Mouse (Mus musculus): ENCODE measurements at regions not wholly inside any gene's neighbourhood (a gene's known extent, or its start where the extent isn't known, plus 50 kb on each side); places are given as distances from the start of the nearest gene placed in this dataset.

GRCm38 (mm10) chr13:72289093-72289501 lies 325.6 kb upstream of the Irx1 start:
- H3K4me3 ChIP-seq (ENCODE audit: low read depth, low read length) = no peak overlapping the region
- TF ChIP-seq CTCF (IDR thresholded peaks at IDR 0.05; ENCODE audit: low read depth) = peak; percentile 23; the same call in 1 of the 2 replicates
- no peak overlapping the region for H3K9ac ChIP-seq
- H3K27me3 ChIP-seq (ENCODE audit: insufficient read depth, low read length) = peaks cover 59% of the 10 kb centered on the region
- H3K27ac ChIP-seq (ENCODE audit: low read depth, low read length) = no peak overlapping the region
- H3K9me3 ChIP-seq (ENCODE audit: low read length) = no peaks in the 10 kb centered on the region
- no peaks in the 10 kb centered on the region for H3K4me1 ChIP-seq (ENCODE audit: insufficient read depth)
- WGBS = 4% methylated on average over 10 of the region's 10 CpGs
- ATAC-seq (no peak), DNase-seq (no peak)
- no peak overlapping the region for H3K4me2 ChIP-seq (ENCODE audit: low read depth)
- H3K36me3 ChIP-seq (ENCODE audit: insufficient read depth) = no peaks in the 10 kb centered on the region

GRCm38 (mm10) chr13:72292361-72292760 lies 328.8 kb upstream of the Irx1 start:
- Histone ChIP-seq H3K27me3 (ENCODE audit: insufficient read depth, low read length) (peaks cover 84% of the 10 kb centered on the region), H3K27ac (ENCODE audit: low read depth, low read length) (no peak overlapping the region), H3K4me3 (ENCODE audit: low read depth, low read length) (no peak overlapping the region), H3K4me1 (ENCODE audit: insufficient read depth) (no peaks in the 10 kb centered on the region), H3K9ac (no peak overlapping the region), H3K9me3 (ENCODE audit: low read length) (no peaks in the 10 kb centered on the region), H3K4me2 (ENCODE audit: low read depth) (no peak overlapping the region), H3K36me3 (ENCODE audit: insufficient read depth) (no peaks in the 10 kb centered on the region)
- DNase-seq (peak; percentile 58), ATAC-seq (peak; percentile 50; the same call in 1 of the 2 replicates)
- 3% methylated on average over 14 of the region's 14 CpGs for WGBS
- peak; percentile 40; the same call in 1 of the 2 replicates for TF ChIP-seq CTCF (IDR thresholded peaks at IDR 0.05; ENCODE audit: low read depth)

GRCm38 (mm10) chr13:72293059-72293694 lies 329.7 kb upstream of the Irx1 start:
- H3K27ac ChIP-seq (ENCODE audit: low read depth, low read length) = no peak overlapping the region
- peaks cover 86% of the 10 kb centered on the region for H3K27me3 ChIP-seq (ENCODE audit: insufficient read depth, low read length)
- DNase-seq (no peak), ATAC-seq (no peak)
- H3K4me1 ChIP-seq (ENCODE audit: insufficient read depth) = no peaks in the 10 kb centered on the region
- H3K9me3 ChIP-seq (ENCODE audit: low read length) = no peaks in the 10 kb centered on the region
- H3K9ac ChIP-seq = no peak overlapping the region
- H3K4me3 ChIP-seq (ENCODE audit: low read depth, low read length) = no peak overlapping the region
- H3K4me2 ChIP-seq (ENCODE audit: low read depth) = no peak overlapping the region
- H3K36me3 ChIP-seq (ENCODE audit: insufficient read depth) = no peaks in the 10 kb centered on the region
- TF ChIP-seq CTCF (IDR thresholded peaks at IDR 0.05; ENCODE audit: low read depth) = no peak
- WGBS = 7% methylated on average over 10 of the region's 10 CpGs

GRCm38 (mm10) chr13:72298264-72298870 lies 330.3 kb upstream of the Irx2 start:
- no peaks in the 10 kb centered on the region for H3K36me3 ChIP-seq (ENCODE audit: insufficient read depth)
- WGBS = 7% methylated on average over 13 of the region's 13 CpGs
- no peak overlapping the region for H3K4me3 ChIP-seq (ENCODE audit: low read depth, low read length)
- ATAC-seq (no peak), DNase-seq (peak; percentile 63)
- no peaks in the 10 kb centered on the region for H3K9me3 ChIP-seq (ENCODE audit: low read length)
- H3K4me1 ChIP-seq (ENCODE audit: insufficient read depth) = peaks cover 10% of the 10 kb centered on the region
- H3K9ac ChIP-seq = no peak overlapping the region
- no peak for TF ChIP-seq CTCF (IDR thresholded peaks at IDR 0.05; ENCODE audit: low read depth)
- H3K27ac ChIP-seq (ENCODE audit: low read depth, low read length) = no peak overlapping the region
- H3K4me2 ChIP-seq (ENCODE audit: low read depth) = no peak overlapping the region
- H3K27me3 ChIP-seq (ENCODE audit: insufficient read depth, low read length) = peaks cover 83% of the 10 kb centered on the region

GRCm38 (mm10) chr13:72299660-72300059 lies 329.0 kb upstream of the Irx2 start:
- ATAC-seq (no peak), DNase-seq (no peak)
- WGBS = 23% methylated on average over 3 of the region's 3 CpGs
- no peak overlapping the region for H3K9ac ChIP-seq
- peaks cover 85% of the 10 kb centered on the region for H3K27me3 ChIP-seq (ENCODE audit: insufficient read depth, low read length)
- no peak overlapping the region for H3K27ac ChIP-seq (ENCODE audit: low read depth, low read length)
- peaks cover 11% of the 10 kb centered on the region for H3K4me1 ChIP-seq (ENCODE audit: insufficient read depth)
- H3K36me3 ChIP-seq (ENCODE audit: insufficient read depth) = no peaks in the 10 kb centered on the region
- no peak for TF ChIP-seq CTCF (IDR thresholded peaks at IDR 0.05; ENCODE audit: low read depth)
- no peak overlapping the region for H3K4me3 ChIP-seq (ENCODE audit: low read depth, low read length)
- no peaks in the 10 kb centered on the region for H3K9me3 ChIP-seq (ENCODE audit: low read length)
- no peak overlapping the region for H3K4me2 ChIP-seq (ENCODE audit: low read depth)

- no peaks in the 10 kb centered on the region for H3K36me3 ChIP-seq (ENCODE audit: insufficient read depth)
- no peak for ATAC-seq
- TF ChIP-seq CTCF (IDR thresholded peaks at IDR 0.05; ENCODE audit: low read depth) = no peak
- 65% methylated on average over 7 of the region's 7 CpGs for WGBS
- peaks cover 11% of the 10 kb centered on the region for H3K4me1 ChIP-seq (ENCODE audit: insufficient read depth)
- H3K27ac ChIP-seq (ENCODE audit: low read depth, low read length) = no peak overlapping the region
- no peaks in the 10 kb centered on the region for H3K9me3 ChIP-seq (ENCODE audit: low read length)
- H3K9ac ChIP-seq = no peak overlapping the region
- no peak overlapping the region for H3K4me3 ChIP-seq (ENCODE audit: low read depth, low read length)
- no peak overlapping the region for H3K4me2 ChIP-seq (ENCODE audit: low read depth)
- no peak for DNase-seq
- H3K27me3 ChIP-seq (ENCODE audit: insufficient read depth, low read length) = peaks cover 74% of the 10 kb centered on the region
These were observed 327.5 kb upstream of the Irx2 start for GRCm38 (mm10) chr13:72301114-72301513.

GRCm38 (mm10) chr13:72301841-72302240 lies 326.8 kb upstream of the Irx2 start:
- Histone ChIP-seq H3K27ac (ENCODE audit: low read depth, low read length) (no peak overlapping the region), H3K4me2 (ENCODE audit: low read depth) (peak overlapping the region; percentile 27), H3K36me3 (ENCODE audit: insufficient read depth) (no peaks in the 10 kb centered on the region), H3K9me3 (ENCODE audit: low read length) (no peaks in the 10 kb centered on the region), H3K9ac (no peak overlapping the region), H3K4me3 (ENCODE audit: low read depth, low read length) (peak overlapping the region; percentile 7), H3K27me3 (ENCODE audit: insufficient read depth, low read length) (peaks cover 67% of the 10 kb centered on the region), H3K4me1 (ENCODE audit: insufficient read depth) (peaks cover 11% of the 10 kb centered on the region)
- TF ChIP-seq CTCF (IDR thresholded peaks at IDR 0.05; ENCODE audit: low read depth) = no peak
- WGBS = 24% methylated on average over 15 of the region's 15 CpGs
- ATAC-seq (no peak), DNase-seq (peak; percentile 41)

All from forebrain, postnatal 0 days (tissue).